Mouse (Mus musculus): ENCODE data around the gene Trim12c. TPM values are rescaled to one million over a fixed set of nuclear protein-coding genes. Genes with fewer than 3 reads are reported as not detected.

Gene Trim12c
- polyA plus RNA-seq (2021; fragmentation: Nextera tagmentation) = 0.67 and 0.77 TPM in 2 replicates
- long read RNA-seq, experiment 1 = 0 reads
- long read RNA-seq, experiment 2, partial matches to known transcripts = 0 of 1 reads
- long read RNA-seq, experiment 2, other reads (novel, unspliced or antisense) = 1 of 1 reads

GRCm38 (mm10) chr7:104352717-104353599 lies at the start of gene Trim12c:
Gene Trim12c (minus strand): TSS chr7:104353362.

GRCm38 (mm10) chr7:104400698-104401097 lies 47.5 kb upstream of the Trim12c start, which contains the start of gene Trim30c:
Gene Trim30c (minus strand): TSS chr7:104400837.

GRCm38 (mm10) chr7:104369736-104370414 lies 16.7 kb upstream of the Trim12c start, which contains the start of gene Trim30b:
Gene Trim30b (minus strand): TSS chr7:104369884.

GRCm38 (mm10) chr7:104329171-104329570 lies 24.0 kb downstream of the Trim12c start, which contains the start of gene Trim34b:
Gene Trim34b (plus strand): TSS chr7:104329471.

GRCm38 (mm10) chr7:104315369-104316080 lies 37.6 kb downstream of the Trim12c start, which contains the start of gene Trim12a:
Gene Trim12a (minus strand): TSS chr7:104315466.

Other genes with a start within 250 kb of the Trim12c start
- gene Olfr646, start 248.5 kb downstream of the Trim12c start, polyA plus RNA-seq (2021; fragmentation: Nextera tagmentation) = not detected in 2 replicates
- gene Ubqln5, start 223.5 kb downstream of the Trim12c start, polyA plus RNA-seq (2021; fragmentation: Nextera tagmentation) = not detected in 2 replicates
- gene Olfr643, start 216.0 kb downstream of the Trim12c start, polyA plus RNA-seq (2021; fragmentation: Nextera tagmentation) = not detected in 2 replicates
- not detected in 2 replicates for gene Ubqln3, start 210.1 kb downstream of the Trim12c start, polyA plus RNA-seq (2021; fragmentation: Nextera tagmentation)
- gene Ubqlnl, start 202.8 kb downstream of the Trim12c start, polyA plus RNA-seq (2021; fragmentation: Nextera tagmentation) = not detected in 2 replicates
- gene Olfm5, start 188.5 kb downstream of the Trim12c start, polyA plus RNA-seq (2021; fragmentation: Nextera tagmentation) = not detected in 2 replicates
- gene Olfr648, start 170.0 kb downstream of the Trim12c start, polyA plus RNA-seq (2021; fragmentation: Nextera tagmentation) = 0.04 and 0.09 TPM in 2 replicates
- not detected in 2 replicates for gene Olfr649, start 157.4 kb downstream of the Trim12c start, polyA plus RNA-seq (2021; fragmentation: Nextera tagmentation)
- 0.05 and 0.09 TPM in 2 replicates for gene Trim6, start 134.6 kb downstream of the Trim12c start, polyA plus RNA-seq (2021; fragmentation: Nextera tagmentation)
- 0.80 and 1.7 TPM in 2 replicates for gene Trim34a, start 108.9 kb downstream of the Trim12c start, polyA plus RNA-seq (2021; fragmentation: Nextera tagmentation)
- gene Trim5, start 65.3 kb downstream of the Trim12c start, polyA plus RNA-seq (2021; fragmentation: Nextera tagmentation) = 0.19 and 0.23 TPM in 2 replicates
- 1.8 and 3.3 TPM in 2 replicates for gene Trim12a, start 37.9 kb downstream of the Trim12c start, polyA plus RNA-seq (2021; fragmentation: Nextera tagmentation)
- not detected in 2 replicates for gene Trim34b, start 23.9 kb downstream of the Trim12c start, polyA plus RNA-seq (2021; fragmentation: Nextera tagmentation)
- 0.05 TPM in 1 of 2 replicates, not detected in the other for gene Trim30b, start 16.5 kb upstream of the Trim12c start, polyA plus RNA-seq (2021; fragmentation: Nextera tagmentation)
- gene Trim30c, start 47.5 kb upstream of the Trim12c start, polyA plus RNA-seq (2021; fragmentation: Nextera tagmentation) = not detected in 2 replicates
- 0.59 and 0.65 TPM in 2 replicates for gene Trim30a, start 111.8 kb upstream of the Trim12c start, polyA plus RNA-seq (2021; fragmentation: Nextera tagmentation)
- 0.40 and 0.46 TPM in 2 replicates for gene Trim30d, start 154.5 kb upstream of the Trim12c start, polyA plus RNA-seq (2021; fragmentation: Nextera tagmentation)
- not detected in 2 replicates for gene Olfr651, start 196.8 kb upstream of the Trim12c start, polyA plus RNA-seq (2021; fragmentation: Nextera tagmentation)
- gene Olfr652, start 207.5 kb upstream of the Trim12c start, polyA plus RNA-seq (2021; fragmentation: Nextera tagmentation) = 0.04 TPM in 1 of 2 replicates, not detected in the other
- not detected in 2 replicates for gene Olfr653, start 224.0 kb upstream of the Trim12c start, polyA plus RNA-seq (2021; fragmentation: Nextera tagmentation)
- not detected in 2 replicates for gene Olfr654, start 233.7 kb upstream of the Trim12c start, polyA plus RNA-seq (2021; fragmentation: Nextera tagmentation)
- gene Olfr655, start 248.4 kb upstream of the Trim12c start, polyA plus RNA-seq (2021; fragmentation: Nextera tagmentation) = not detected in 2 replicates